Mouse (Mus musculus) intestine, embryonic 15.5 days (tissue): ENCODE measurements at regions not wholly inside any gene's neighbourhood (a gene's known extent, or its start where the extent isn't known, plus 50 kb on each side); places are given as distances from the start of the nearest gene placed in this dataset.

Experiments used
- ATAC-seq: fragments of 200-750 bp; cut with Nextera tagmentation; 2 replicates; pipeline ENCODE4 v1.8.0; 2017; ENCODE audit warnings: moderate TSS enrichment, moderate library complexity
- H3K27ac ChIP-seq: fragments of 300-500 bp; sonication (generic); 2 replicates; pipeline ENCODE4 v1.5.1; 2015; ENCODE audit warnings: mild to moderate bottlenecking, inconsistent platforms
- H3K27me3 ChIP-seq: fragments of 300-500 bp; sonication (generic); replicated peaks from 2 replicates; pipeline ENCODE4 v1.6.1; 2015; ENCODE audit warnings: inconsistent platforms
- H3K36me3 ChIP-seq: fragments of 300-500 bp; sonication (generic); 2 replicates; pipeline ENCODE4 v1.6.1; 2015; ENCODE audit warnings: inconsistent platforms
- H3K4me1 ChIP-seq: fragments of 300-500 bp; sonication (generic); replicated peaks from 2 replicates; pipeline ENCODE4 v1.6.1; 2015; ENCODE audit warnings: inconsistent platforms
- H3K4me2 ChIP-seq: fragments of 300-500 bp; sonication (generic); replicated peaks from 2 replicates; pipeline ENCODE4 v1.6.1; 2015; ENCODE audit warnings: mild to moderate bottlenecking, inconsistent platforms
- H3K4me3 ChIP-seq: fragments of 300-500 bp; sonication (generic); replicated peaks from 2 replicates; pipeline ENCODE4 v1.5.1; 2015; ENCODE audit warnings: inconsistent platforms
- H3K9ac ChIP-seq: fragments of 300-500 bp; sonication (generic); 2 replicates; pipeline ENCODE4 v1.6.1; 2015; ENCODE audit warnings: inconsistent platforms
- H3K9me3 ChIP-seq: fragments of 300-500 bp; sonication (generic); 2 replicates; pipeline ENCODE4 v1.6.1; 2016; ENCODE audit warnings: inconsistent platforms
- WGBS: fragments of 180-500 bp; shearing (Covaris S2); methylation state at CpG from one replicate; pipeline ENCODE4 v1.1.7; 2015; 5-methylcytosine and 5-hydroxymethylcytosine counted together

- Histone ChIP-seq H3K27me3 (no peaks in the 10 kb centered on the region), H3K36me3 (no peaks in the 10 kb centered on the region), H3K4me1 (no peaks in the 10 kb centered on the region), H3K9me3 (no peaks in the 10 kb centered on the region), H3K4me3 (no peak overlapping the region), H3K9ac (no peak overlapping the region), H3K27ac (no peak overlapping the region), H3K4me2 (no peak overlapping the region)
- no peak for ATAC-seq
- 42% methylated on average over 3 of the region's 3 CpGs for whole genome bisulfite sequencing
Measured at GRCm38 (mm10) chr15:87940837-87941236, 396.7 kb downstream of the Fam19a5 start.

- Histone ChIP-seq H3K27ac (no peak overlapping the region), H3K9ac (no peak overlapping the region), H3K9me3 (no peaks in the 10 kb centered on the region), H3K4me2 (no peak overlapping the region), H3K4me3 (no peak overlapping the region), H3K4me1 (peaks cover 3% of the 10 kb centered on the region; the same call in 1 of the 2 replicates), H3K36me3 (no peaks in the 10 kb centered on the region), H3K27me3 (no peaks in the 10 kb centered on the region)
- no peak for ATAC-seq
- 76% methylated on average over 3 of the region's 3 CpGs for WGBS
Measured at GRCm38 (mm10) chr15:87952531-87952930, 408.4 kb downstream of the Fam19a5 start.

GRCm38 (mm10) chr15:87955685-87956256, 411.7 kb downstream of the Fam19a5 start:
- Histone ChIP-seq H3K4me2 (no peak overlapping the region), H3K4me3 (no peak overlapping the region), H3K4me1 (peaks cover 3% of the 10 kb centered on the region; the same call in 1 of the 2 replicates), H3K9me3 (no peaks in the 10 kb centered on the region), H3K9ac (no peak overlapping the region), H3K27ac (peak overlapping the region; percentile 72), H3K36me3 (no peaks in the 10 kb centered on the region), H3K27me3 (no peaks in the 10 kb centered on the region)
- WGBS, result 33% methylated on average over 5 of the region's 5 CpGs
- peak; percentile 87 for ATAC-seq

- Histone ChIP-seq H3K36me3 (no peaks in the 10 kb centered on the region), H3K27me3 (no peaks in the 10 kb centered on the region), H3K4me3 (no peak overlapping the region), H3K4me1 (peaks cover 3% of the 10 kb centered on the region; the same call in 1 of the 2 replicates), H3K4me2 (no peak overlapping the region), H3K27ac (no peak overlapping the region), H3K9ac (no peak overlapping the region), H3K9me3 (no peaks in the 10 kb centered on the region)
- WGBS, result 71% methylated on average over 1 of the region's 1 CpGs
- no peak for ATAC-seq
Measured at GRCm38 (mm10) chr15:87958866-87959265, 414.8 kb downstream of the Fam19a5 start.

GRCm38 (mm10) chr15:87972641-87973040, 428.5 kb downstream of the Fam19a5 start:
- 81% methylated on average over 6 of the region's 6 CpGs for WGBS
- ATAC-seq, result no peak
- no peaks in the 10 kb centered on the region for H3K9me3 ChIP-seq
- H3K9ac ChIP-seq, result no peak overlapping the region
- no peak overlapping the region for H3K27ac ChIP-seq
- H3K27me3 ChIP-seq, result no peaks in the 10 kb centered on the region
- H3K36me3 ChIP-seq, result no peaks in the 10 kb centered on the region
- H3K4me1 ChIP-seq, result no peaks in the 10 kb centered on the region
- H3K4me3 ChIP-seq, result no peak overlapping the region
- H3K4me2 ChIP-seq, result no peak overlapping the region

GRCm38 (mm10) chr15:87987322-87987985, 443.4 kb downstream of the Fam19a5 start:
- Histone ChIP-seq H3K36me3 (no peaks in the 10 kb centered on the region), H3K27ac (no peak overlapping the region), H3K4me3 (no peak overlapping the region), H3K27me3 (no peaks in the 10 kb centered on the region), H3K4me2 (no peak overlapping the region), H3K9ac (no peak overlapping the region), H3K4me1 (0 out of 2 replicates have a peak, but pooled peaks cover 3% of the 10 kb centered on the region), H3K9me3 (no peaks in the 10 kb centered on the region)
- 46% methylated on average over 5 of the region's 5 CpGs for WGBS
- no peak for ATAC-seq

- no peak for ATAC-seq
- 57% methylated on average over 8 of the region's 8 CpGs for WGBS
- H3K4me3 ChIP-seq, result no peak overlapping the region
Measured at GRCm38 (mm10) chr15:87994546-87994945, 450.4 kb downstream of the Fam19a5 start.

GRCm38 (mm10) chr15:88017076-88017475, 473.0 kb downstream of the Fam19a5 start:
- Histone ChIP-seq H3K4me3 (no peak overlapping the region), H3K36me3 (no peaks in the 10 kb centered on the region), H3K27me3 (no peaks in the 10 kb centered on the region), H3K27ac (no peak overlapping the region), H3K4me1 (no peaks in the 10 kb centered on the region), H3K9me3 (no peaks in the 10 kb centered on the region), H3K9ac (no peak overlapping the region), H3K4me2 (no peak overlapping the region)
- WGBS, result 83% methylated on average over 5 of the region's 5 CpGs
- no peak for ATAC-seq

More at GRCm38 (mm10) chr15:87994546-87994945, 450.4 kb downstream of the Fam19a5 start:
- no peak overlapping the region for H3K4me2 ChIP-seq
- no peaks in the 10 kb centered on the region for H3K4me1 ChIP-seq
- no peaks in the 10 kb centered on the region for H3K9me3 ChIP-seq
- H3K27me3 ChIP-seq, result no peaks in the 10 kb centered on the region
- H3K36me3 ChIP-seq, result no peaks in the 10 kb centered on the region
- H3K9ac ChIP-seq, result no peak overlapping the region
- no peak overlapping the region for H3K27ac ChIP-seq

GRCm38 (mm10) chr15:88032751-88033150, 488.7 kb downstream of the Fam19a5 start:
- Histone ChIP-seq H3K27me3 (no peaks in the 10 kb centered on the region), H3K4me1 (0 out of 2 replicates have a peak, but pooled peaks cover 2% of the 10 kb centered on the region), H3K27ac (no peak overlapping the region), H3K4me2 (no peak overlapping the region), H3K9me3 (no peaks in the 10 kb centered on the region), H3K4me3 (no peak overlapping the region), H3K9ac (no peak overlapping the region), H3K36me3 (no peaks in the 10 kb centered on the region)
- ATAC-seq, result no peak
- 80% methylated on average over 11 of the region's 11 CpGs for WGBS

GRCm38 (mm10) chr15:88033725-88034124, 489.6 kb downstream of the Fam19a5 start:
- no peaks in the 10 kb centered on the region for H3K36me3 ChIP-seq
- H3K27ac ChIP-seq, result no peak overlapping the region
- H3K4me1 ChIP-seq, result 0 out of 2 replicates have a peak, but pooled peaks cover 2% of the 10 kb centered on the region
- ATAC-seq, result no peak
- H3K9ac ChIP-seq, result no peak overlapping the region
- no peaks in the 10 kb centered on the region for H3K9me3 ChIP-seq
- H3K27me3 ChIP-seq, result no peaks in the 10 kb centered on the region
- no peak overlapping the region for H3K4me3 ChIP-seq
- no peak overlapping the region for H3K4me2 ChIP-seq
- WGBS, result 71% methylated on average over 4 of the region's 4 CpGs

- Histone ChIP-seq H3K27me3 (no peaks in the 10 kb centered on the region), H3K27ac (no peak overlapping the region), H3K4me3 (no peak overlapping the region), H3K36me3 (no peaks in the 10 kb centered on the region), H3K4me1 (0 out of 2 replicates have a peak, but pooled peaks cover 2% of the 10 kb centered on the region), H3K4me2 (no peak overlapping the region), H3K9ac (no peak overlapping the region), H3K9me3 (no peaks in the 10 kb centered on the region)
- WGBS, result 50% methylated on average over 8 of the region's 8 CpGs
- no peak for ATAC-seq
Measured at GRCm38 (mm10) chr15:88035486-88035885, 491.4 kb downstream of the Fam19a5 start.

GRCm38 (mm10) chr15:88036146-88037000, 492.3 kb downstream of the Fam19a5 start:
- Histone ChIP-seq H3K4me1 (0 out of 2 replicates have a peak, but pooled peaks cover 2% of the 10 kb centered on the region), H3K27ac (no peak overlapping the region), H3K27me3 (no peaks in the 10 kb centered on the region), H3K9me3 (no peaks in the 10 kb centered on the region), H3K4me2 (no peak overlapping the region), H3K9ac (no peak overlapping the region), H3K4me3 (no peak overlapping the region), H3K36me3 (no peaks in the 10 kb centered on the region)
- ATAC-seq, result peak; percentile 69
- 42% methylated on average over 22 of the region's 22 CpGs for WGBS
